Mouse (Mus musculus): ENCODE results near the gene Blm. TPM values are rescaled to one million over a fixed set of nuclear protein-coding genes. Genes with fewer than 3 reads are reported as not detected.

Blm gene
- polyA plus RNA-seq, 1 experiment from 2014 or later, result 7.4 TPM

DNA sequence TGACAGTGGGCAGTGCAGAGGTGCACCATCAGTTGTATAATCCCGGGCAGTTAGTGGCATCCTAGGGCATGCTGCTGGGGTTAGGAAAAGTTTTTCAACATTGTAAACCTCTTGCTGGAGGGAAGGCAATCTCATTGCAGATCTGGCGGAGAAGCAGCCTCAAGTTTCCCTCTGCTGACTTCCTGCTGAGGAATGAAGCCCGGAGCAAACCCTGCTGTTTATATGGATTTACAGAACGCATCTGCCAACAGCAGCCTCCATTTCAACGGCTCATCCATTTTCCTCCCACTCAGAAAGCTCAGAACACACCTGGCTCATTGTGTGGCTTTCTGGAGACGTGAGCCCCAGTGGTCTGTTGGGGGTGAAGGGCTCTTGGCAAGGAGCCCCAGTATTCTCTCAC, 78.6 kb downstream of the Blm start:
- peaks cover 8% of the 10 kb centered on the region; the same call in 1 of the 2 replicates for H3K36me3 ChIP-seq
- H3K27ac ChIP-seq (replicated peaks), result no peak overlapping the region
- no peak overlapping the region for H3K9ac ChIP-seq (replicated peaks)
- no peaks in the 10 kb centered on the region for H3K27me3 ChIP-seq (replicated peaks)
- H3K9me3 ChIP-seq (replicated peaks), result no peaks in the 10 kb centered on the region
- H3K4me3 ChIP-seq (replicated peaks), result no peak overlapping the region
- H3K4me1 ChIP-seq, result no peaks in the 10 kb centered on the region
- WGBS, result 81% methylated on average over 6 of the region's 6 CpGs
- no peak overlapping the region for H3K4me2 ChIP-seq
- no peak for ATAC-seq (ENCODE audit: low FRiP score)

DNA sequence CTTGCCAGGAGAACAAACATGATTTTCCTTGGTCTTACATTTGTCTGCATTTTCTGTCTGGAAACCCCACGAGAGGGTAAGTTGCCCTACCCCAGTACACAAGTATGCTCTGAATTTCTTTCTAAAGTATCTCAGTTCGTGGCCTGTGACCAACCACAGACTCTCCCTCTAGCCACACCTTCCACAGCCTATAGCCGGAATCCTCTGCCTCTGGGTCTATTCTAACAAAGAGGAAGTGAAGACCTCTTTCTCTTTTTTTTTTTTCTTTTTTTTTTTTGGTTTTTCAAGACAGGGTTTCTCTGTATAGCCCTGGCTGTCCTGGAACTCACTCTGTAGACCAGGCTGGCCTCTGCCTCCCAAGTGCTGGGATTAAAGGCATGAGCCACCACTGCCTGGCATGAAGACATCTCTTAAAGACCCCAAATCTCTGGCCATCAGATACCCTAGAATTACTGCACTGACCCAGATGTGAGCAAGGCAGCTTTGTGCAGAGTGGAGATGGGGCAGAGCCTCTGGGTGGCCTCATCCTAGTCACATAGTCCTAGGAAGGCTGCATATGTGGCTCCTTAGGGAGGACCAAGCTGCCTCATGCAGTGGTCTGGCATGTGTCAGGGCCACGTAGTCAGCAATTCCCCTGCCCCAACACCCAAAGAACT, 79.3 kb downstream of the Blm start:
- no peak for ATAC-seq (ENCODE audit: low FRiP score)
- WGBS, result 84% methylated on average over 4 of the region's 4 CpGs
- no peak overlapping the region for H3K4me3 ChIP-seq (replicated peaks)

GRCm38 (mm10) chr7:80454786-80455185, 80.1 kb downstream of the Blm start:
- Histone ChIP-seq H3K9ac (replicated peaks) (no peak overlapping the region), H3K36me3 (peaks cover 8% of the 10 kb centered on the region; the same call in 1 of the 2 replicates), H3K27ac (replicated peaks) (no peak overlapping the region), H3K4me1 (no peaks in the 10 kb centered on the region), H3K9me3 (replicated peaks) (no peaks in the 10 kb centered on the region), H3K4me2 (no peak overlapping the region), H3K4me3 (replicated peaks) (no peak overlapping the region), H3K27me3 (replicated peaks) (no peaks in the 10 kb centered on the region)
- ATAC-seq (ENCODE audit: low FRiP score), result no peak
- 91% methylated on average over 2 of the region's 2 CpGs for WGBS

More for the DNA sequence above, 79.3 kb downstream of the Blm start:
- Histone ChIP-seq H3K4me2 (no peak overlapping the region), H3K27ac (replicated peaks) (no peak overlapping the region), H3K9ac (replicated peaks) (no peak overlapping the region), H3K27me3 (replicated peaks) (no peaks in the 10 kb centered on the region), H3K9me3 (replicated peaks) (no peaks in the 10 kb centered on the region), H3K4me1 (no peaks in the 10 kb centered on the region), H3K36me3 (peaks cover 8% of the 10 kb centered on the region; the same call in 1 of the 2 replicates)

- WGBS, result 91% methylated on average over 5 of the region's 5 CpGs
- no peak for ATAC-seq (ENCODE audit: low FRiP score)
- no peak overlapping the region for H3K4me2 ChIP-seq
These were observed 80.9 kb downstream of the Blm start for GRCm38 (mm10) chr7:80453997-80454396.

DNA sequence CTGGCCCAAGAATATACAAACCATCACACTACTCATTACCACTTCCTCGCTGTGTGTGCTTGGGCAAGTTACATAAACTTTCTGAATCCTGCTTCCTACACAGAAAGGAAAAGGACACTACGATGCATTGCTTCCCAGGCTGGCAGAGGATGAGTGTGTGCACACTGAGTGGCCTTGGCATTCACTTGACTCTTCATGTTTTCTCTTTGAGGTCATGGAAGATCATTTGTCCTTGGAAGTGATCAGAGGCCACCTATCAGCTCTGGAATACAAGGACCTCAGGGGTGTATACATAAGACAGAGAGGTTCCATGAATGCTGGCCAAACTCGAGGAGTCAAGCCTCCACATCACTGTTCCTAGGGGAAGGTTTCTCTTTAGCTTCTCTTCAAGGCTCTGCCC, 81.8 kb downstream of the Blm start:
- H3K4me1 ChIP-seq, result no peaks in the 10 kb centered on the region
- no peak for ATAC-seq (ENCODE audit: low FRiP score)

More at GRCm38 (mm10) chr7:80453997-80454396, 80.9 kb downstream of the Blm start:
- no peaks in the 10 kb centered on the region for H3K27me3 ChIP-seq (replicated peaks)
- no peak overlapping the region for H3K9ac ChIP-seq (replicated peaks)
- H3K9me3 ChIP-seq (replicated peaks), result no peaks in the 10 kb centered on the region
- no peak overlapping the region for H3K4me3 ChIP-seq (replicated peaks)
- no peak overlapping the region for H3K27ac ChIP-seq (replicated peaks)
- H3K36me3 ChIP-seq, result peaks cover 8% of the 10 kb centered on the region; the same call in 1 of the 2 replicates
- H3K4me1 ChIP-seq, result no peaks in the 10 kb centered on the region

DNA sequence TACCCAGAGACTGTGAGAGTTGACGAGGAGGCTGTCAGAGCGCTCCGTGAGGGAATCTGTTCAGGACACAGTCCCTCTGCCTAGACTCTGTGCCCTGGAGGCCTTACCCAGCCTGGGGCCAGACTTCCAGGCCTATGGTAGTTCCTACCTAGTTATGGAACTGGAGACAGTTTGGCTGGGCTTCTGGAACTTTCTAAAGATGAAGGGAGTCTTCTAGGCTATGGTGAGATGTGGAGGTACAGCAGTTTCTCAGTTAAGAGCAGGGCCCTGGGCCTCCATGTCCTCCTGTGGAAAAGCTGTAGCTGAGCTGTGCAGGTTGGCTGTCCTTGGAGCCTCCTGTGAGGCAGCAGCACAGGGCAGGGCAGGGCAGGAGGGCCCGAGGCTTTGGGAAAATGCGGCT, 82.7 kb downstream of the Blm start:
- Histone ChIP-seq H3K4me1 (no peaks in the 10 kb centered on the region), H3K9ac (replicated peaks) (no peak overlapping the region), H3K9me3 (replicated peaks) (no peaks in the 10 kb centered on the region), H3K4me2 (no peak overlapping the region), H3K36me3 (peaks cover 8% of the 10 kb centered on the region; the same call in 1 of the 2 replicates), H3K27ac (replicated peaks) (no peak overlapping the region), H3K27me3 (replicated peaks) (no peaks in the 10 kb centered on the region), H3K4me3 (replicated peaks) (no peak overlapping the region)
- WGBS, result 88% methylated on average over 5 of the region's 5 CpGs
- ATAC-seq (ENCODE audit: low FRiP score), result no peak

More for the DNA sequence above, 81.8 kb downstream of the Blm start:
- Histone ChIP-seq H3K4me2 (no peak overlapping the region), H3K9me3 (replicated peaks) (no peaks in the 10 kb centered on the region), H3K27ac (replicated peaks) (no peak overlapping the region), H3K4me3 (replicated peaks) (no peak overlapping the region), H3K27me3 (replicated peaks) (no peaks in the 10 kb centered on the region), H3K9ac (replicated peaks) (no peak overlapping the region), H3K36me3 (peaks cover 8% of the 10 kb centered on the region; the same call in 1 of the 2 replicates)
- WGBS, result 99% methylated on average over 3 of the region's 3 CpGs

DNA sequence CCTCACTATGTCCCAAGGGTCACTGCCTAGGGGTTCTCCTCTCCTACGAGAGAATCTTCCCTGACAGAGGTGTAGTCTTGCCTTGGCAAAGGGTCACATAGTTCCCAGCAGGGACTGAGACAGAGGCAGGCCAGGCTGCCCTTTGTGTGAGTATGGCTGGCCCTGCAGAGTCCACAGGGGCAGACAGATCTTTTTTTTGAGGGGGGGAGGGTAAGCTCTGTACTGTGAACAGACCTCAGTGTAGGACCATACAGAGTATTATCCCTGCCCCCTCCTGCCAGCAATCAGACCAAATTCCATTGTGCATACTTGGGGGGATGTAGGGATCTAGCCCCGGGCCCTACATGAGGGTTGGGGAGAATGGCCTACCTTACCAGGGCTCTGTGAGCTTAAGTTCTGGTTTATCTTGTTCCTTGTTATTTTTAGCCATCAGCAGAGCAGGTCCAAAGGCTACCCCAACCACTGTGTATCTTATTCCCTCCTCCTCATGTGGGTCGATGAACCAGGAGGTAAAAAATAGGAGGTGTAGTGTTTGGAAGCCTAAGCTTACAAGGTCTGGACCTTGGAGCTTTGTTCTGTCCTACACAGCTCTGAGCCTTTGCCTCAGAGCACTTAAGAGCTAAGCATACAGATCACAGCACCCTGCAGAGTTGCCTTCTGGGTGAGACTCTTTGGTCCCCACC, 83.2 kb downstream of the Blm start:
- Histone ChIP-seq H3K4me1 (no peaks in the 10 kb centered on the region), H3K27ac (replicated peaks) (no peak overlapping the region), H3K4me3 (replicated peaks) (no peak overlapping the region), H3K36me3 (peaks cover 4% of the 10 kb centered on the region; the same call in 1 of the 2 replicates), H3K9ac (replicated peaks) (no peak overlapping the region), H3K27me3 (replicated peaks) (no peaks in the 10 kb centered on the region), H3K9me3 (replicated peaks) (no peaks in the 10 kb centered on the region), H3K4me2 (no peak overlapping the region)
- WGBS, result 91% methylated on average over 3 of the region's 3 CpGs
- ATAC-seq (ENCODE audit: low FRiP score), result no peak

- Histone ChIP-seq H3K9me3 (replicated peaks) (no peaks in the 10 kb centered on the region), H3K4me1 (no peaks in the 10 kb centered on the region), H3K4me3 (replicated peaks) (no peak overlapping the region), H3K36me3 (0 out of 2 replicates have a peak, but pooled peaks cover 3% of the 10 kb centered on the region), H3K9ac (replicated peaks) (no peak overlapping the region), H3K4me2 (no peak overlapping the region), H3K27me3 (replicated peaks) (no peaks in the 10 kb centered on the region), H3K27ac (replicated peaks) (no peak overlapping the region)
- ATAC-seq (ENCODE audit: low FRiP score), result no peak
- 81% methylated on average over 4 of the region's 4 CpGs for WGBS
These were observed 84.6 kb downstream of the Blm start for GRCm38 (mm10) chr7:80450354-80450753.

- H3K9ac ChIP-seq (replicated peaks), result no peak overlapping the region
- no peak overlapping the region for H3K4me2 ChIP-seq
- H3K27me3 ChIP-seq (replicated peaks), result no peaks in the 10 kb centered on the region
- ATAC-seq (ENCODE audit: low FRiP score), result no peak
- H3K4me1 ChIP-seq, result no peaks in the 10 kb centered on the region
- H3K4me3 ChIP-seq (replicated peaks), result no peak overlapping the region
- WGBS, result 86% methylated on average over 6 of the region's 6 CpGs
- H3K36me3 ChIP-seq, result 0 out of 2 replicates have a peak, but pooled peaks cover 3% of the 10 kb centered on the region
- H3K9me3 ChIP-seq (replicated peaks), result no peaks in the 10 kb centered on the region
- no peak overlapping the region for H3K27ac ChIP-seq (replicated peaks)
These were observed 85.3 kb downstream of the Blm start for GRCm38 (mm10) chr7:80449620-80450091.

- H3K36me3 ChIP-seq, result no peaks in the 10 kb centered on the region
- H3K4me3 ChIP-seq (replicated peaks), result no peak overlapping the region
- no peaks in the 10 kb centered on the region for H3K4me1 ChIP-seq
- ATAC-seq (ENCODE audit: low FRiP score), result no peak
- H3K9ac ChIP-seq (replicated peaks), result no peak overlapping the region
- H3K27me3 ChIP-seq (replicated peaks), result no peaks in the 10 kb centered on the region
- no peaks in the 10 kb centered on the region for H3K9me3 ChIP-seq (replicated peaks)
- no peak overlapping the region for H3K4me2 ChIP-seq
- 97% methylated on average over 8 of the region's 8 CpGs for WGBS
- H3K27ac ChIP-seq (replicated peaks), result no peak overlapping the region
These were observed 87.6 kb downstream of the Blm start for GRCm38 (mm10) chr7:80447336-80447735.

- 77% methylated on average over 7 of the region's 7 CpGs for whole genome bisulfite sequencing
- no peak overlapping the region for H3K4me2 ChIP-seq
- no peaks in the 10 kb centered on the region for H3K9me3 ChIP-seq (replicated peaks)
- no peak overlapping the region for H3K27ac ChIP-seq (replicated peaks)
- no peaks in the 10 kb centered on the region for H3K4me1 ChIP-seq
- no peaks in the 10 kb centered on the region for H3K36me3 ChIP-seq
- no peaks in the 10 kb centered on the region for H3K27me3 ChIP-seq (replicated peaks)
- H3K4me3 ChIP-seq (replicated peaks), result no peak overlapping the region
- no peak for ATAC-seq (ENCODE audit: low FRiP score)
- H3K9ac ChIP-seq (replicated peaks), result no peak overlapping the region
These were observed 88.6 kb downstream of the Blm start for GRCm38 (mm10) chr7:80446221-80446878.
